Mouse (Mus musculus) 416B (cell line): ENCODE data around the gene Grik3.

Experiments
- DNase-seq: peaks from one replicate; pipeline ENCODE4 v3.0.0; 2011; ENCODE audit warnings: low read depth

The Grik3 gene

GRCm38 (mm10) chr4:125545768-125546220, 55.3 kb downstream of the Grik3 start:
- no peak for DNase-seq

- no peak for DNase-seq
Observed at GRCm38 (mm10) chr4:125548190-125548589, 57.7 kb downstream of the Grik3 start.

GRCm38 (mm10) chr4:125553754-125554153, 63.3 kb downstream of the Grik3 start:
- no peak for DNase-seq

GRCm38 (mm10) chr4:125556405-125557308, 66.2 kb downstream of the Grik3 start:
- DNase-seq, result no peak

- DNase-seq, result no peak
Observed at GRCm38 (mm10) chr4:125559564-125559963, 69.1 kb downstream of the Grik3 start.

- no peak for DNase-seq
Observed at GRCm38 (mm10) chr4:125560806-125561205, 70.3 kb downstream of the Grik3 start.

- no peak for DNase-seq
Observed at GRCm38 (mm10) chr4:125563579-125563978, 73.1 kb downstream of the Grik3 start.

GRCm38 (mm10) chr4:125564008-125564710, 73.7 kb downstream of the Grik3 start:
- DNase-seq, result no peak

- DNase-seq, result no peak
Observed at GRCm38 (mm10) chr4:125565711-125566439, 75.4 kb downstream of the Grik3 start.

GRCm38 (mm10) chr4:125568210-125568609, 77.7 kb downstream of the Grik3 start:
- no peak for DNase-seq

GRCm38 (mm10) chr4:125571651-125572311, 81.3 kb downstream of the Grik3 start:
- DNase-seq, result no peak

GRCm38 (mm10) chr4:125572312-125572663, 81.8 kb downstream of the Grik3 start:
- no peak for DNase-seq

- DNase-seq, result no peak
Observed at GRCm38 (mm10) chr4:125573000-125573399, 82.5 kb downstream of the Grik3 start.

- DNase-seq, result no peak
Observed at GRCm38 (mm10) chr4:125573951-125574675, 83.6 kb downstream of the Grik3 start.

- no peak for DNase-seq
Observed at GRCm38 (mm10) chr4:125580336-125580735, 89.8 kb downstream of the Grik3 start.

GRCm38 (mm10) chr4:125583272-125583671, 92.8 kb downstream of the Grik3 start:
- DNase-seq, result no peak

- DNase-seq, result no peak
Observed at GRCm38 (mm10) chr4:125583935-125584334, 93.4 kb downstream of the Grik3 start.

- no peak for DNase-seq
Observed at GRCm38 (mm10) chr4:125584676-125585075, 94.2 kb downstream of the Grik3 start.

GRCm38 (mm10) chr4:125587577-125587976, 97.1 kb downstream of the Grik3 start:
- no peak for DNase-seq

- DNase-seq, result peak; percentile 18
Observed at GRCm38 (mm10) chr4:125590241-125590919, 99.9 kb downstream of the Grik3 start.

- no peak for DNase-seq
Observed at GRCm38 (mm10) chr4:125592663-125593062, 102.2 kb downstream of the Grik3 start.
